ENCODE assay signal across 8 mouse cellular contexts in genomic region chr12:117106696-117107095, GRCm38 (mm10).
DNase-seq lines count a peak whose midpoint lies in the region; ATAC-seq lines count a peak whose summit lies in the region.
"Had no signal": no experiment of that assay in that cellular context is flagged by ENCODE, and none has a peak within 500 bp of the region (broad histone marks: within the 10 kb centered on the region; RNA-seq: fewer than 3 reads in every experiment).

No protein-coding gene starts in this region.

- no peak overlapping the region for H3K27ac ChIP-seq in lung, embryonic 15.5 days
- H3K27ac ChIP-seq in forebrain, embryonic 13.5 days = peak overlapping the region; percentile 63
- H3K27ac ChIP-seq in limb, embryonic 12.5 days = no peak overlapping the region
- H3K27ac ChIP-seq in neural tube, embryonic 14.5 days (ENCODE audit: low read depth, low read length) = peak overlapping the region; percentile 49; the same call in 1 of the 2 replicates

- DNase-seq in lung, postnatal 14 days = no peak
- no peak for DNase-seq in spleen, postnatal 36 days (ENCODE audit: low spot score in 2 of 2)
- DNase-seq in retina, postnatal 1 day = no peak

- no peak overlapping the region for H3K4me3 ChIP-seq in lung, embryonic 15.5 days
- H3K4me3 ChIP-seq in forebrain, embryonic 13.5 days = 0 out of 2 replicates have a peak overlapping the region, but pooled peaks have one; percentile 9
- H3K4me3 ChIP-seq in limb, embryonic 12.5 days (replicated peaks) = no peak overlapping the region
- no peak overlapping the region for H3K4me3 ChIP-seq in neural tube, embryonic 14.5 days (ENCODE audit: low read depth, low read length)

- H3K9me3 ChIP-seq in lung, embryonic 15.5 days = no peaks in the 10 kb centered on the region
- no peaks in the 10 kb centered on the region for H3K9me3 ChIP-seq in forebrain, embryonic 13.5 days (replicated peaks)
- no peaks in the 10 kb centered on the region for H3K9me3 ChIP-seq in limb, embryonic 12.5 days
- H3K9me3 ChIP-seq in neural tube, embryonic 14.5 days (ENCODE audit: control insufficient read depth, low read length) = no peaks in the 10 kb centered on the region

- H3K4me1 ChIP-seq in lung, embryonic 15.5 days = peaks cover 11% of the 10 kb centered on the region; the same call in 1 of the 2 replicates
- peaks cover 25% of the 10 kb centered on the region for H3K4me1 ChIP-seq in forebrain, embryonic 13.5 days
- H3K4me1 ChIP-seq in limb, embryonic 12.5 days (replicated peaks) = peaks cover 6% of the 10 kb centered on the region; the same call in 1 of the 2 replicates
- peaks cover 16% of the 10 kb centered on the region for H3K4me1 ChIP-seq in neural tube, embryonic 14.5 days (ENCODE audit: control insufficient read depth, insufficient read depth, low read length)

- ATAC-seq in lung, embryonic 15.5 days (ENCODE audit: borderline replicate concordance, extremely low read depth, low FRiP score, low TSS enrichment) = no peak
- peak; percentile 29 for ATAC-seq in forebrain, embryonic 13.5 days
- no peak for ATAC-seq in limb, embryonic 12.5 days (ENCODE audit: insufficient number of reproducible peaks, insufficient read depth, low FRiP score, low TSS enrichment, low read depth)
- ATAC-seq in neural tube, embryonic 14.5 days (ENCODE audit: low read depth) = peak; percentile 25

- WGBS in lung, embryonic 15.5 days = 24% methylated on average over 4 of the region's 4 CpGs
- WGBS in forebrain, embryonic 13.5 days = 32% methylated on average over 4 of the region's 4 CpGs
- WGBS in limb, embryonic 12.5 days = 38% methylated on average over 4 of the region's 4 CpGs
- 17% methylated on average over 4 of the region's 4 CpGs for WGBS in neural tube, embryonic 14.5 days

- peak overlapping the region; percentile 38 for H3K4me2 ChIP-seq in lung, embryonic 15.5 days
- peak overlapping the region; percentile 50 for H3K4me2 ChIP-seq in forebrain, embryonic 13.5 days
- H3K4me2 ChIP-seq in limb, embryonic 12.5 days = peak overlapping the region; percentile 15; the same call in 1 of the 2 replicates
- H3K4me2 ChIP-seq in neural tube, embryonic 14.5 days (ENCODE audit: low read depth, low read length) = peak overlapping the region; percentile 36; the same call in 1 of the 2 replicates
- H3K4me2 ChIP-seq: liver, embryonic 11.5 days had no signal

- no peaks in the 10 kb centered on the region for H3K36me3 ChIP-seq in lung, embryonic 15.5 days
- no peaks in the 10 kb centered on the region for H3K36me3 ChIP-seq in forebrain, embryonic 13.5 days (ENCODE audit: poor library complexity, severe bottlenecking)
- no peaks in the 10 kb centered on the region for H3K36me3 ChIP-seq in limb, embryonic 12.5 days
- no peaks in the 10 kb centered on the region for H3K36me3 ChIP-seq in neural tube, embryonic 14.5 days (ENCODE audit: control insufficient read depth, insufficient read depth, low read length)

- H3K9ac ChIP-seq in lung, embryonic 15.5 days = no peak overlapping the region
- 0 out of 2 replicates have a peak overlapping the region, but pooled peaks have one; percentile 5 for H3K9ac ChIP-seq in forebrain, embryonic 13.5 days
- H3K9ac ChIP-seq in limb, embryonic 12.5 days (replicated peaks) = no peak overlapping the region
- peak overlapping the region; percentile 30; the same call in 1 of the 2 replicates for H3K9ac ChIP-seq in neural tube, embryonic 14.5 days (replicated peaks; ENCODE audit: low read depth, low read length)

- no peaks in the 10 kb centered on the region for H3K27me3 ChIP-seq in lung, embryonic 15.5 days
- H3K27me3 ChIP-seq in forebrain, embryonic 13.5 days = peaks cover 58% of the 10 kb centered on the region
- H3K27me3 ChIP-seq in limb, embryonic 12.5 days = 0 out of 2 replicates have a peak, but pooled peaks cover 3% of the 10 kb centered on the region
- H3K27me3 ChIP-seq in neural tube, embryonic 14.5 days (ENCODE audit: control insufficient read depth, insufficient read depth, low read length) = peaks cover 27% of the 10 kb centered on the region

Comparison
In these comparisons a context has a peak if more than half of its experiments do, and no peak if none do; other contexts are left out.
1. ATAC-seq: peak in forebrain, embryonic 13.5 days (single experiment) and neural tube, embryonic 14.5 days (single experiment); none in lung, embryonic 15.5 days (single experiment) and limb, embryonic 12.5 days (single experiment).
2. H3K27ac ChIP-seq: peak in forebrain, embryonic 13.5 days (single experiment) and neural tube, embryonic 14.5 days (single experiment); none in lung, embryonic 15.5 days (single experiment) and limb, embryonic 12.5 days (single experiment).
3. H3K9ac ChIP-seq: peak in forebrain, embryonic 13.5 days (single experiment) and neural tube, embryonic 14.5 days (single experiment); none in lung, embryonic 15.5 days (single experiment) and limb, embryonic 12.5 days (single experiment).
4. Peak in every context shown above with its lines, with median percentiles within 50 percentile points of each other: H3K4me2 ChIP-seq.